Mouse (Mus musculus): ENCODE measurements around the gene Fgr.

- peak; percentile 73 for TF ChIP-seq CTCF (IDR thresholded peaks at IDR 0.05; ENCODE audit: low read depth)
- TF ChIP-seq EP300 (IDR thresholded peaks at IDR 0.05; ENCODE audit: low read depth): no peak
These were observed 34.3 kb upstream of the Fgr start for GRCm38 (mm10) chr4:132939421-132940127.

Measured in heart, postnatal 0 days (tissue).